Mouse (Mus musculus): Measurements from ENCODE around the gene E2f2.
A peak's percentile ranks its signal among the peaks of the same experiment; 100 is the strongest.

E2f2 gene

DNA sequence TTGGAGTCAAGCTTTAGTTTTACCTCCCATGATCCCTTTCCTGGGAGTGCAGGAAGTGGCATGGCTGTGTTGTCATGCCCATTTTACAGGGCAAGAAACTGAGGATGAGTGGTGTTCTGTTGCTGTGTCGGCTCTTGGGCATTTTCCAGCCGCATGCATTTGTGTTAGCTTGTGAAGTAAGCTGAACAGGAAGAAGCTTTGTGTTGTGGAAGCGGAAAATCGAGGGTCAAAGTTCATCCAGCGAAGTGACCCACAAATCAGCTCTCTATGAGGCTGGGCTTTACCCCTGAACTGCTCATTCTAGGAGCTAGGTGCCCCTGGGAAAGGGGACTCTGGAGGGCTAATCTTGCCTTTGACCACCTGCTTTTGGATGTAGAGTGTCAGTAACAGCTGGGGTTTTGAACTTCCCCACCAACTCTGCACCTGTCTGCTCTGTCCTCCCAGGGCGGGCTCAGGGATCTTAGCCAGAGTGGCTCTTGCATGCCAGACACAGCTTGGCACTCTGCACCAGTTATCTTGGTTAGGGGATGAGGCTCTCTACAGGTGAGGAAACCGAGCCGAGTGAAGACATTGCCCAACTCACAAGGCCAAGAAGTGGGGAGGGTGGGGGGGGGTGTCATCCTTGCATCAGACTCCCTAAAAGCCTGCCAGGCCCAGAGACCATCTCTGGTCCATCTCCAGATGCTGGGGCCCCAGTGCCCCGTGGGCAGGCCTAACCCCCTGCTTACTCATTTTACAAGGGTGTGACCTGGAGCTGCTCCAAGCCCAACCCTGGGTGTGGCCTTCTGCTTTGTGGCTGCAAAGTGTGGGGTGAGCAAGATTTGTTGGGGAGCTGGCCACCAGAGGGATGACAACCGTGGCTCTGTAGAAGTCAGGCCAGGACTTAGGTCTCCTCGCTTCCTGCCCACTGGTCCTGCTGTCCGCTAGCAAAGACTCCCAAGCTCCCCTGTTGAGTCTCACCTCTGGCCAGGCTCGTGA, 2.3 kb downstream of the E2f2 start:
- DNase-seq (ENCODE audit: low spot score in 2 of 2) = peak in 1 of 2 experiments; percentile 35

DNA sequence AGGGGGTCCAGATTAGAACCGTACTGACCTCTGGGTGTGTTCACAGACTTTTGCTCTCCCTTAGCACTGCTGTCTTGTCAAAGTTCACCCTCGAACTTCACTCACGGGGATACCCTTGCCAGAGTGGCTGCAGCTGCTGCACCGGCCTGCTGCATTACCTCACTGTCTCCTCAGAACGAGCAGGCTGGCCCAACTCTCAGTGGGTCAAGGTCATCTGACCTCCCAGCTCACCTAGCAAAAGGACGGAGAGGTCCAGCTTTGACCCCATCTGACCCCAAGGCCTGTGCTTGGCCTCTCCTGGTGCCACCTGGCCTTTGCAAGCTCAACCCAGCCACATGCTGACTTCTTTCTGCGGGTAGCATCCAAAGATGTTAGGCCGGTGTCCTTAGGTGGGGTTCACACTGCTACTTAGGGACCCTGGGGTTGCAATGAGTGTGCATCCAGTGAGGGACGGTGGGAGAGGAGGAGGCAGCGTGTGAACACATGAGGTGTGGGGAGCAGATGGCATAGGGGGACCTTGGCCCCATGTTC, 3.9 kb downstream of the E2f2 start:
- no peak for DNase-seq (ENCODE audit: low spot score in 2 of 2)

DNA sequence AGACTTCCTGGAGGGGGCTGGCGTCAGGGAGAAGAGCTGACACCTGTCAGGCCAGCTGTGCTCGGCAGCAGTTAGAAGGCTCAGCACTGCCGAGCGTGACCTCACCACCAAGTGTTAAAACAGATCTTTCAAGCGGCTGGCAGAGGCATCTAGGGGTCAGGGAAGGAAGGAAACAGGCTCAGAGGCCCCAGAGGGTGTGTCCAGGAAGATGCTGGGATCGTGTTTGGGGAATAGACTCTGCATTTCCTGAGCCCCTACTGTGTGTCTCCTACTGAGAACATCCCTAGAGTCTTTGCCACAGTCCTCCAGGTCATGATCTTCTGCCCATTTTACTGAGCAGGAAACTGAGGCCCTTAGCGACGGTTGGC, 5.0 kb downstream of the E2f2 start:
- no peak for DNase-seq (ENCODE audit: low spot score in 2 of 2)

DNA sequence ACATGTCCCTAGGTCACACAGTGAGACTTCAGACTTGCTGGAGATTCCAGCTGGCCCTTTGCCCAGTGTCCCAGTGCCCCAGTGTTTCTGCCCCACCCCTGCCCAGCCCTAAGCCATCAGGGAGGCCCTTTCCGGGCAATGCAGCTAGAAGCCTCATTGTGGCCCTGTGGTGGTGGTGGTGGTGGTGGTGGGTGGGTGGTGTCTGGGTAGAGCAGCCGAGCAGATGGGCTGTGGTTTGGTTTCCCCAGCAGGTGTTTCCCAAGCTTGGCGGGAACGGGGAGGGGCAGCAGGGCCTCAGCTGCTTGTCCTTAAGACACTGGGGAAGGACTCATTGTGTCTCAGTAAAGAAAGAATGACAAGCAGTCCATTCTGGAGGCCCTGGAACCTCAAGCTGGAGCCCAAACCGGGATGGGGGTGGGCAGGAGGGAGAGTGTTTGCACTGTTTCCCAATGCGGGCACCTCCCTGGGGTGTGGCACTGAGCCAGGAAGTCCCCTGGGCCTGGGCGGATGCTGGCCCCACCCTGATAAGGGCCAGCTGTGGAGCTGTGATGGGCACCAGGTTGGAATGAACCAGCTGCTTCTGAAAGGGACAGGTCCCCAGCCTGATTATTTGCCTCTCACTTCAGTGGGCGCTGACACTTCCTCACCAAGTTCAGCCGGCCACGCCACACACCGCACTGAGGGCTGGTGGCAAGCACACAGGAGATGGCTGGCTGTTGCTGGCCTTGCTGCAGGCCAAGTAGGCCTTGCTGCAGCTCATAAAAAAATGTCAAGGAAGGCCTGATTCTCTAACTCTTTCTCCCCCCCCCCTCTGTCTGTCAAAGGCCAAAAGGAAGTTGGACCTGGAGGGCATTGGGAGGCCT, 5.6 kb downstream of the E2f2 start:
- DNase-seq (ENCODE audit: low spot score in 2 of 2) = peak in 1 of 2 experiments; percentile 29

DNA sequence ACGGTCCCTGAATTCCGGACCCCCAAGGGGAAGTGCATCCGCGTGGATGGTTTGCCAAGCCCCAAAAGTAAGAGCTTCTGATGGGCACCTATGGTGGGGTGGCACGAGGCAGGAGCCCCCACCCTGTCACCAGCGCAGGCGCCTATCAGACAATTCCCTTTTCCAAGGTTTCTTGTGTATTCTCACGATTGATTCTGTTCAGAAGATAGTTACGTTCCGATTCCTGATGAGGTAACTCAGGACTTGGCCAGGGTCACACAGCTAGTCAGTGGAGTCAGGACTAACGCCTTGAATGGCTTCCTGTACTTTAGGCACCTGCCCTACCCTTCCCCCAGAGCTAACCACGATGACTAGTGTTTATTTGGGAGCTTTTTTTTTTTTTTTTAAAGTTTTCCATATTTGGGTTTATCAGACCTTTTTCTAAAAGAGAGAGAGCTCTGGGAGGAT, 6.3 kb downstream of the E2f2 start:
- DNase-seq (ENCODE audit: low spot score in 2 of 2) = no peak

DNA sequence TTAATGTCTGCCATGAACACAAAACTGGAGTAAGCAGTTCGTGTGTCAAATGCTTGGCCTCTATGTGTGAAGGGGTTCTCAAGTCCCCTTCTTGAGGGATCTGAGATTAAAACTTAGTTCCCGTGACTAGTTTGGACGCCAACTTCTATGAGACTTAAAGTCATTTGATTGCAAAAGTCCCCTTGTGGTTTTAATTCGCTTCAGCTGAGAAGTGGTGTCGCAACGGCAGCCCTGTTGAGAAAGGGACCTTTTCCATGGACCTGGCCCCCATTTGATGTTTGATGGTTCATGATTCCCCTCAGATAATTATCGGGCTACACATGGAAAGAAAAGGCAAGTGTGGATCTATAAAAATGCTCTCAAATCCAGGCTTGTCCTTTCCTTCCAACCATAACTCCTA, 7.3 kb downstream of the E2f2 start:
- DNase-seq (ENCODE audit: low spot score in 2 of 2) = no peak

DNA sequence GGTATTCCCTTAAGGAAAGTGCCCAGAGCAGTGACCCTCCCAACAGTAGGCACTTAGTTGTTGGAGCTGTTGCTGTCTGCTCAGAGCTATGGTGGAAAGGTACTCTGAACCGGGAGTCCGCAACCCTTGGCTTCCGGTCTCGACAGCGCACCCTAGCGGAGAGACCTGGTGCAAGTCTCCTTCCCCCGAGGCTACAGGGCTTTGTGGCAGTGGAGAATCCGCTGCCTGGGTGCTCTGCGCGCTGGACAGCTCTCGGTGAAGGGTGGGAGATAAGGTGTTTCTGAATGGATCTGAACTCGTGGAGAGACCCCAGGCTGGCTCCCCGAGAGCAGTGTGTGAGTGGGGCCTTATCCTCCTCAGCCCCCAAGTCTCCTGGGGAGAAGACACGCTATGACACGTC, 7.8 kb downstream of the E2f2 start:
- DNase-seq (ENCODE audit: low spot score in 2 of 2) = peak; percentile 60 to 75

DNA sequence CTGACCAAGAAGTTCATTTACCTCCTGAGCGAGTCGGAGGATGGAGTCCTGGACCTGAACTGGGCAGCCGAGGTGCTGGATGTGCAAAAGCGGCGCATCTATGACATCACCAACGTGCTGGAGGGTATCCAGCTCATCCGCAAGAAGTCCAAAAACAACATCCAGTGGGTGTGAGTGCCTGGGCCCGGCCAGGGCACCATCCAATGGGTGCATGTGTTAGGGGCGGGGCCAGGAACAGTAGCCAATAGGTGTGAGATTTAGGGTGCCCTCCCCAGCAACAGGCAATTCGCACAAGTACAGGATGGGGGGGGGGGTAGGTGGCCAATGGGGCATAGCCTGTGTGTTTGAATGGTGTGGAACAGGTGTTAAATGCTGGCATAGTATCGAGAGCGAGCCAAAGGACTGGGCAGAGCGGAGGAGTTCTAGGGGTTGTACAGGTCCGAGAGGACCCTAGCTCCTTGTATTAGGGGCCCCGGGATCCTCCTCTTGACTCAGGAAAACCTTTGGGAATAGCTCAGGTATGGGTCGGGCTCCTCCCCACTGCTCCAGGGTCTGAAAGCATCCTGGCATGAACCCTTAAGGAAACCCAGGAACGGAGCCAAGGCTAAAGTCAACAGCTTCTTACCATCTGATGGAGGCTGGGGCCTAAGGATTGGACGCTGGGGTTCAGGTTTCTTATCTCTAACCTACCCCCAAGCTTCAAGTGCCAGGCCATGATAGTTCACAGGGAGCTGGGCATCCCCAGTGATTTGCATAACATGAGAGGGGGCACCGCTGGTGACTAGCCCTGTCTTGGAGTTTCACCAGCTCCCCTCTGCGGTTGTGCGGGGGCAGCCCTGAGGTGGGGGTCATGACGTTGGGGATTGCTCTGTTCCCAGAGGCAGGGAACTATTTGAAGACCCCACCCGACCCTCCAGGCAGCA, 8.5 kb downstream of the E2f2 start:
- peak in 1 of 2 experiments; percentile 66 for DNase-seq (ENCODE audit: low spot score in 2 of 2)

DNA sequence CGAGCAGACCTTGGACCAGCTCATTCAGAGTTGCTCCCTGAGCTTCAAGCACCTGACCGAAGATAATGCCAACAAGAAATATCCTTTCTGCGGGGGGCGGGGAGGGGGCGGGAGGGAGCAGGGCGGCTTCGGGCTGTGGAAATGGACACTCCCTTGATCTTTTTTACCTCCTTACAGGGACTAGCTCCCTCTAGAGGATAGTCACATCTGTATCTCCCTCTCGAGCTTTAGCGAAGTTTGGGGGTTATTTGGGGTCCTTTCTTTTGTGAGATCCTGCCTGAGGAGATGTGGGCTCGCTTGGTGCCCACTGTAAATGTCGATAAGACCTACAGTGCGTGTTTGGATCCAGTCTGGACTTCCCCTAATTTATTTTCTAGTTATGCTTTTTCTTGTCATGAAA, 9.2 kb downstream of the E2f2 start:
- no peak for DNase-seq (ENCODE audit: low spot score in 2 of 2)

DNA sequence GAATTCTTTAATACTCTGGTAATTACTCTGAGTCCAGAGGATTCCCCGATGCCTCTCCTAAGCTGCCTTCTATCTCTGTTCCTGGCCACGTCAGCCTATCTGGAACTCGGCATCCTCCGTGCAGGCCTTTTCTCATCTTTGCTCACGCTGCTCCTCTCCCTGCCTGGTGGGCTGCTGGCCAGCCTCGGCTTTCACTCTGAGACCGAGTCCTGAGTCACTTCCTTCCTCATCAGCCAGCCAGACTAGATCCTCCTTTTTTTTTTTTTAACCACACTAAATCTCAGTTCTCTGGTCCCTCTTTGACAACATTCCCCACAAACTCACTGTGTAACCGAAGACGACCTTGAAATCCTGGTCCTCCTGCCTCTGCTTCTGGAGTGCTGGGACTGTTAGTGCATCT, 13.2 kb downstream of the E2f2 start:
- DNase-seq (ENCODE audit: low spot score in 2 of 2) = peak in 1 of 2 experiments; percentile 62

DNA sequence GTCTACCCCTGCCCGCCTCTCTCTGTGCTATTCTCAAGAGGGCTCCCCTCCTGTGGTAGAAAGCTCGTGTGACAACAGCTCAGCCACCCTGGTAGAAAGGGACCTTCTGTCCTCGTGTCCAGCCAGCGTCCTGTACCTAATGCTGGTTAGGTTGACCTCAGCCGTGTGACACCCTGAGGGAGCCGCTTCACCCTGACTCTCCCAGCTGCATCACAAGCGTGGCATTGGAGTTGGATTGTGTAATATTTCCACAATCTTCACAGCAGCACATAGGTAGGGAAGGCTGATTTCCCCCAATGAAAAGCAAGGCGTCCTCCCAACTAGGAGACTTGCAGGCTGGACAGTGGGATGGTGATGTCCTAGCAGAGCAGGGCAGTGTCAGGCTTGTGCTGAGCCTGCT, 14.1 kb downstream of the E2f2 start:
- no peak for DNase-seq (ENCODE audit: low spot score in 2 of 2)

DNA sequence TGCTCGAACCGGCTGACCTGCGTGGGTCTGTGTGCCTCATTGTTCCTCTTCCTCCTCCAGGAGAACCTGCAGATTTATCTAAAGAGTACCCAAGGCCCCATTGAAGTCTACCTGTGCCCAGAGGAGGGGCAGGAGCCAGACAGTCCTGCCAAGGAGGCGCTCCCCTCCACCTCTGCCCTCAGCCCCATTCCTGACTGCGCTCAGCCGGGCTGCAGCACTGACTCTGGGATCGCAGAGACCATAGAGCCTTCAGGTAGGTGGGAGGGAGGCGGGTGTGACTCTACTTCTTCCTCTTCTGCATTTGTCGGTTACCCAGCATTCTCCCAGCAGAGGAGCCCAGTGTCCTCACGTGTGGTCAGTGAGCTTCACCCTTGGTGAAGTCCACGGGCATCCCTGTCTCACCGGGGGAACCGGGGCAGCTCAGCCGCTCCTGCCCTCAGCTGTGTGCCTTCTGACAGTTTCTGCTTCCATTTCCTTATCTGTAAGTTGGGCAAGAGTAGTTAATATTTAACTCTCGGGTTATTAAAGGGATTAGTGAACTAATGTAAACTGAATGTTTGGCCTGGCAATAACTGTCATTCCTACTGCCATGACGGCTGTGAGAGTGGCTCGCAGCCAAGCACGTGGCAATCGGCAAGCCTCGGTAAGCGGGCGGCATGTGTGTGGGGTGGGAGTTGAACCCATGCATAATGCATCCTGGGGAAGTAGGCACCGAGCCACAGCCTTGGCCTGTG, 14.7 kb downstream of the E2f2 start:
- DNase-seq (ENCODE audit: low spot score in 2 of 2) = peak in 1 of 2 experiments; percentile 37

DNA sequence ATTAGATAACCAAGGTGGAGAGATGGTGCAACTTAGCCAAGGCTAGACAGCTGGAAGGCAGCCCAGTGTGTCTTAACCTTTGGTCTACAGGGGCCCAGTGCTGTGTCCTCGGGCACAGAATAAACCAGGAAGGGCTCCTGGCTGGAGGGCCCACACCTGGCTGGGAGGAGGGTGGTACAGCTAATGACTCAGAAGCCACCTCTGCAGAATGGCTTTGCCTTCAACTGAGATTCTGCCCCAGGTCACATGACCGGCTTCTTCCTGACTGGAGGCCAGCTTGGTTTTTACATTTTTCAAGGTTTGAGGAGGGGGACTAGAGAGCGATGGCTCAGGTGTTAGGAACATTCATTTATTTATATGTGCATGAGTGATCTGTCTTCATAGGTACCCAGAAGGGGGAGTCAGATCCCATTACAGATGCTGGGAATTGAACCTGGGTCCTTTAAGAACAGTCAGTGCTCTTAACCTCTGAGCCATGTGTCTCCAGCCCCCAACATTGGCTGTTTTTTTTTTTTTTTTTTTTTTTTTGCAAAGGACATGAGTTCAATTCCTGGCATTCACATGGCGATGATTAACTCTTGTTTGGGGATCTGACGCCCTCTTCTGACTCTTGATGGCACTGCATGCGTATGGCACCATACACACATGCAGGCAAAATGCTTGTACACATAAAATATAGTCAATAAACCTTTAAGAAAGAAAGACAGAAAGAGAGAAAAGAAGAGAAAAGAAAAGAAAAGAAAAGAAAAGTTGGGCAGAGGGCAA, 17.0 kb downstream of the E2f2 start:
- DNase-seq (ENCODE audit: low spot score in 2 of 2) = no peak

DNA sequence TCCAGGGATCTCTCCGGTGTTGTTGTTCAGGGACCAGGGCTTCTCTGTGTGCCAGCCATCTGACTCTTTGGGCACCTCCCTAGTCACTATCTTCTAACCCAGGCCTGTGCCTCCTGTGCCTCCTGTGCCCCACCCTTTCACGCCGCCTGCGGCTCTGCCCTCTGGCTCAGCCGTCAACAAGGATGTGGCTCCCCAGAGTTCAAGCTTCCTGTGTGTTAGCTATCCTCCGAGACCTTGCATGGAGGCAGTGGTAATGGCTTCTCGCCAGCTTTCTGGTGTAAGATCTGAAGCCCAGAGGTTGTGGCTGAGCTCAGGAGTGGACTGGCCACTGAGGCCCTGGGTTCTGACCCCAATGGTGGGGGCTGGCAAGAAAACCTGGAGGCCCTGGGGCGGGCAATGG, 17.7 kb downstream of the E2f2 start:
- DNase-seq (ENCODE audit: low spot score in 2 of 2) = no peak

DNA sequence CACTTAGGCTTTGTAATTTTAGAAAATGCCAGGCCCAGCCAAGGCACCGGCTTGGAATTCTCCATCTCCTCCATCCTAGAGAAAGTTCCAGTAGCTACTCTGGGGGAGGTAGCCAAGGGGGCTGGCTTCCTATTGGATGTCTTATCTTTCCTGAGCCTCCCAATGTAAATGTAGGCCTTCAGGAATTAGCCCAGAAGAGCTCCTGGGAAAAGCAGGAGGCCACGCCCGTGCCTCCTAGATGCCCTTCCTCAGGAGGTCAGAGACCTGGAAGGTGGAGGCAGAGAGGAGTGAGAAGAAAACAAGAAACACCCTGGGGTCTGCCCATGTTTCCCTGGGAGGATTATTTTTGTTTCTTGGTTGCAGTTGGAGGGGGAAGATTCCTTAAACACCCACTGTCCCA, 21.4 kb downstream of the E2f2 start:
- no peak for DNase-seq (ENCODE audit: low spot score in 2 of 2)

DNA sequence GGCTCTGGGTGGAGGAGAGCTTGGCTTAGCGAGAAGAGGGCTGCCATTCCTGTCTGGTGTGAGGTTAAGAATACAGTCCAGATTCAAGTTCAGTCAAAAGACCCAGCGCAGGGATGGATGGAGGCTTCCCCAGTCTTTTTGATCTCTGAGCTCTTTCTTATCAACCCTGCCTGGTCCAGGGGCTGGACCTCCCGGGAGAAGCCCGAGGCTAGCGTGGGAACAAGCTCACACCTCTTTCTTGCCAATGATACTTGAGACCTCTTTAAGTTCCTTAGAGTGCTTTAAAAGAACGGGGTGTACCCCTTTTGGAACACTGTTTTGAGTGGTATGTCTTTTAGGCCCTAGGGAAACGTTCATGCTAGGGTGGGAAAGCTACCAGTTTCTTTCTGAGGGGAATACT, 22.8 kb downstream of the E2f2 start:
- DNase-seq (ENCODE audit: low spot score in 2 of 2) = no peak

DNA sequence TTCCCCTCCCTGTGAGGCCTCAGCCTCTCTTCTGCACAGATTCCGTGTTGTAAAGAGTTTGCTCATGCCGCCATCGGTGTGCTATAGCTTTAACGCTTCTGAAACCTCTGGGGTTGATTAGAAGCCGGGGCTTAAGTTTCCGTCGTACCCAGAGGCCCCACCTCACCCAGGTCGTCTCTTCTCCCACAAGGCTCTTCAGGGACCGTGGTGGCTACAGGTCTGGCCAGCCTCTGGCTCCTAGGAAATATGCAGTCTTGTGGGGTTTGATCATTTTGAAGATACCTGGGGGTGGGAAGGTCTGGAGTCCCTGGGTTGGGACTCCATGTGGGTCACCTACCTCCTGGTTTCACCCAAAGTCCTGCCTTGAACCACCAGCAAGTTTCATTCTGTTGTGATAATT, 23.4 kb downstream of the E2f2 start:
- DNase-seq (ENCODE audit: low spot score in 2 of 2) = no peak

DNA sequence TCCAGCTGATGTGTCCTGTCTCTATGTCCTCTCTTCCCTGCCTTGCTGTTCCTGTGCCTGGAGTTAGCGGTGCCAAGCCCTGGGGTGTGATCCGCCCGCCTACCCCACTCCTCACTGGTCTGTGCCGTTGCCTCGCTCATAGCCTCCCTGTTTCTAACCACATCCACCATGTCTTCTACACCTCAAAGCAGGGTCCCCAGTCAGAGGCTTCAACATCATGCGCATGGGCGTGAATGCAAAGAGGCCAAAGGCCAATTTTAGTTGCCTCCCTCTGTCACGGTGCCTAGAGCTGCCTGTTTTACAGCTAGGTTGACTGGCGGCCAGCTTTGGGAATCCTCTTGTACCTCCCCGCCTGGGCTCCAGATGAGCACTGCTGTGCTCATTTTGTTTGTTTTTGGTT, 24.0 kb downstream of the E2f2 start:
- no peak for DNase-seq (ENCODE audit: low spot score in 2 of 2)

DNA sequence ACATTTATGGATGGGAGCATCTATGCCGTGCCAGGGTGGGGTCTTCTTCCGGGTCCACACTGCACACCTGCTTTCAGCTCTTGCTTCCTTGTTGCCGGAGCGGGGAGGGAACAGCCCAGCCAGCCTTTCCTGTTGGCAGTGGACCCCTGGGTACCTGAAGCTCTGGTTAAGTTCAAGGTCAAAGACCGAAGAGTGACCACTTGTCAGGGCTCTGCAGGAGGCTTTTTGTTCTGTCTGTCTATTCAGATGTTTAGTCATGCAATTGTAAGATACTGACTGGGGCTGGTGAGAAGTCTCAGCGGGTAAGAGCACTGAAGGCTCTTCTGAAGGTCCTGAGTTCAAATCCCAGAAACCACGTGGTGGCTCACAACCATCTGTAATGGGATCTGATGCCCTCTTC, 26.7 kb downstream of the E2f2 start:
- no peak for DNase-seq (ENCODE audit: low spot score in 2 of 2)

Measured in urinary bladder, adult 18-20 months (tissue).